Mouse (Mus musculus) cortical plate, adult 2 months (tissue): ENCODE measurements at regions not wholly inside any gene's neighbourhood (a gene's known extent, or its start where the extent isn't known, plus 50 kb on each side); places are given as distances from the start of the nearest gene placed in this dataset.

Experiments used
- H3K27ac ChIP-seq: fragments of 200-500 bp; 2 replicates; pipeline ENCODE4 v1.5.1; 2012; ENCODE audit warnings: low read length, control low read depth, inconsistent platforms; ENCODE audit not compliant: insufficient read depth
- H3K4me1 ChIP-seq: fragments of 200-500 bp; 2 replicates; pipeline ENCODE4 v1.6.1; 2011; ENCODE audit warnings: low read length; ENCODE audit not compliant: control insufficient read depth, insufficient read depth
- H3K4me3 ChIP-seq: fragments of 200-500 bp; 2 replicates; pipeline ENCODE4 v1.5.1; 2011; ENCODE audit warnings: mild to moderate bottlenecking, low read length, control low read depth; ENCODE audit not compliant: insufficient read depth
- CTCF ChIP-seq: fragments of 200-500 bp; IDR thresholded peaks from 2 replicates; pipeline ENCODE4 v1.5.1; 2011; ENCODE audit warnings: mild to moderate bottlenecking, control low read depth, low read length; ENCODE audit not compliant: insufficient read depth; ENCODE audit errors: extremely low read depth
- POLR2A ChIP-seq: fragments of 200-500 bp; IDR thresholded peaks from 2 replicates; pipeline ENCODE4 v1.6.1; 2011; ENCODE audit warnings: mild to moderate bottlenecking, low read length, control low read depth; ENCODE audit not compliant: insufficient read depth; ENCODE audit errors: extremely low read depth

- peaks cover 3% of the 10 kb centered on the region for H3K4me1 ChIP-seq
- H3K27ac ChIP-seq, result no peak overlapping the region
- TF ChIP-seq CTCF (no peak), POLR2A (no peak)
- H3K4me3 ChIP-seq, result no peak overlapping the region
Measured at GRCm38 (mm10) chr5:126650415-126650814, 591.2 kb upstream of the Tmem132c start.

- Histone ChIP-seq H3K27ac (no peak overlapping the region), H3K4me3 (no peak overlapping the region), H3K4me1 (peaks cover 3% of the 10 kb centered on the region)
- TF ChIP-seq POLR2A (no peak), CTCF (no peak)
Measured at GRCm38 (mm10) chr5:126651367-126651766, 590.2 kb upstream of the Tmem132c start.

GRCm38 (mm10) chr5:126662648-126663047, 579.0 kb upstream of the Tmem132c start:
- H3K4me3 ChIP-seq, result no peak overlapping the region
- TF ChIP-seq CTCF (no peak), POLR2A (no peak)
- H3K4me1 ChIP-seq, result no peaks in the 10 kb centered on the region
- H3K27ac ChIP-seq, result no peak overlapping the region

GRCm38 (mm10) chr5:126671156-126671555, 570.5 kb upstream of the Tmem132c start:
- Histone ChIP-seq H3K27ac (no peak overlapping the region), H3K4me3 (no peak overlapping the region), H3K4me1 (no peaks in the 10 kb centered on the region)
- TF ChIP-seq POLR2A, result no peak
- TF ChIP-seq CTCF, result peak; percentile 46; the same call in 1 of the 2 replicates

- no peak overlapping the region for H3K4me3 ChIP-seq
- TF ChIP-seq CTCF, result no peak
- no peak for TF ChIP-seq POLR2A
- no peaks in the 10 kb centered on the region for H3K4me1 ChIP-seq
- no peak overlapping the region for H3K27ac ChIP-seq
Measured at GRCm38 (mm10) chr5:126680262-126680661, 561.3 kb upstream of the Tmem132c start.

GRCm38 (mm10) chr5:126699314-126699713, 542.3 kb upstream of the Tmem132c start:
- H3K4me1 ChIP-seq, result no peaks in the 10 kb centered on the region
- TF ChIP-seq POLR2A, result no peak
- peak; percentile 39; the same call in 1 of the 2 replicates for TF ChIP-seq CTCF
- H3K27ac ChIP-seq, result no peak overlapping the region
- no peak overlapping the region for H3K4me3 ChIP-seq

- H3K4me3 ChIP-seq, result no peak overlapping the region
- H3K27ac ChIP-seq, result no peak overlapping the region
- H3K4me1 ChIP-seq, result peaks cover 4% of the 10 kb centered on the region; the same call in 1 of the 2 replicates
- TF ChIP-seq POLR2A (no peak), CTCF (no peak)
Measured at GRCm38 (mm10) chr5:126703516-126704282, 537.9 kb upstream of the Tmem132c start.

GRCm38 (mm10) chr5:126705871-126706270, 535.7 kb upstream of the Tmem132c start:
- H3K27ac ChIP-seq, result no peak overlapping the region
- H3K4me3 ChIP-seq, result no peak overlapping the region
- H3K4me1 ChIP-seq, result peaks cover 4% of the 10 kb centered on the region; the same call in 1 of the 2 replicates
- no peak for TF ChIP-seq CTCF
- no peak for TF ChIP-seq POLR2A

GRCm38 (mm10) chr5:126706701-126707100, 534.9 kb upstream of the Tmem132c start:
- Histone ChIP-seq H3K27ac (no peak overlapping the region), H3K4me1 (peaks cover 4% of the 10 kb centered on the region; the same call in 1 of the 2 replicates), H3K4me3 (no peak overlapping the region)
- TF ChIP-seq CTCF (no peak), POLR2A (no peak)

- Histone ChIP-seq H3K27ac (no peak overlapping the region), H3K4me3 (no peak overlapping the region), H3K4me1 (no peaks in the 10 kb centered on the region)
- TF ChIP-seq CTCF (no peak), POLR2A (no peak)
Measured at GRCm38 (mm10) chr5:126714672-126715071, 526.9 kb upstream of the Tmem132c start.

GRCm38 (mm10) chr5:126718421-126718820, 523.2 kb upstream of the Tmem132c start:
- H3K4me1 ChIP-seq, result no peaks in the 10 kb centered on the region
- H3K4me3 ChIP-seq, result no peak overlapping the region
- H3K27ac ChIP-seq, result no peak overlapping the region
- no peak for TF ChIP-seq POLR2A
- TF ChIP-seq CTCF, result no peak
